Mouse (Mus musculus) gastrocnemius, postnatal 36 days (tissue): Measurements from ENCODE around the gene Wnt1. TPM values are rescaled to one million over a fixed set of nuclear protein-coding genes. Genes with fewer than 3 reads are reported as not detected.
A peak's percentile ranks its signal among the peaks of the same experiment; 100 is the strongest.
"Not testable (repeated sequence)": the region's sequence is repeated elsewhere in the genome, so short reads cannot be mapped to it uniquely, and the experiment has no call there.

Experiments
- DNase-seq, 2 experiments: peaks; one replicate each; pipeline ENCODE4 v3.0.0; 2022
- intact Hi-C: fragments of 180-260 bp; cut with DNase I; formaldehyde crosslinking; loops from one replicate; pipeline ENCODE4 v1.15.1; 2025
- long read RNA-seq, 2 experiments: library from polyadenylated mRNA; stranded (forward); transcript quantifications; one replicate each; pipeline ENCODE4 v2.0.0; 2021
- total RNA-seq, 2 experiments: library from RNA; stranded (reverse); gene quantifications; 2 replicates each; pipeline ENCODE4 v1.2.3; 2021

The Wnt1 gene
- total RNA-seq, result not detected
- long read RNA-seq, experiment 1, result 0 reads
- long read RNA-seq, experiment 2, result 0 reads

GRCm38 (mm10) chr15:98789661-98790535 lies at the start of gene Wnt1:
TSS of gene Wnt1 (plus strand) at chr15:98789857.
- intact Hi-C loops, result no loop called here
- DNase-seq, result peak in 1 of 2 experiments; percentile 43

- intact Hi-C loops, result no loop called here
- DNase-seq, result no peak
Measured at GRCm38 (mm10) chr15:98740219-98740618, 49.4 kb upstream of the Wnt1 start.

- intact Hi-C loops, result no loop called here
- DNase-seq, result no peak
Measured at GRCm38 (mm10) chr15:98742766-98743428, 46.8 kb upstream of the Wnt1 start.

GRCm38 (mm10) chr15:98743863-98744262 lies 45.8 kb upstream of the Wnt1 start:
- DNase-seq, intact Hi-C loops: not testable (repeated sequence)

- DNase-seq, result no peak
- intact Hi-C loops, result no loop called here
Measured at GRCm38 (mm10) chr15:98746344-98746965, 43.2 kb upstream of the Wnt1 start.

GRCm38 (mm10) chr15:98747296-98747695 lies 42.4 kb upstream of the Wnt1 start:
- intact Hi-C loops, result no loop called here
- DNase-seq, result no peak

- intact Hi-C loops, result no loop called here
- DNase-seq, result no peak
Measured at GRCm38 (mm10) chr15:98749093-98749492, 40.6 kb upstream of the Wnt1 start.

GRCm38 (mm10) chr15:98753021-98753423 lies 36.6 kb upstream of the Wnt1 start:
- intact Hi-C loops, result no loop called here
- no peak for DNase-seq

GRCm38 (mm10) chr15:98754125-98754524 lies 35.5 kb upstream of the Wnt1 start:
- intact Hi-C loops, result no loop called here
- DNase-seq, result no peak

GRCm38 (mm10) chr15:98762201-98762621 lies 27.4 kb upstream of the Wnt1 start:
- intact Hi-C loops, result loop anchor here (10.0 kb wide), 1 partner anchor 1493 kb away; no protein-coding TSS in a partner anchor
- DNase-seq, result peak; percentile 49 to 63

- peak; percentile 93 to 94 for DNase-seq
- intact Hi-C loops, result loop anchor here (10.0 kb wide), 1 partner anchor 1492 kb away; no protein-coding TSS in a partner anchor
Measured at GRCm38 (mm10) chr15:98762670-98763529, 26.8 kb upstream of the Wnt1 start, which contains the start of gene Arf3. TSS of gene Arf3 (minus strand) at chr15:98763214.

- intact Hi-C loops, result loop anchor here (10.0 kb wide), 1 partner anchor 1489 kb away; no protein-coding TSS in a partner anchor
Measured at GRCm38 (mm10) chr15:98765929-98766328, 23.7 kb upstream of the Wnt1 start.

GRCm38 (mm10) chr15:98768259-98768658 lies 21.4 kb upstream of the Wnt1 start:
- DNase-seq, result no peak
- intact Hi-C loops, result loop anchor here (10.0 kb wide), 1 partner anchor 1487 kb away; no protein-coding TSS in a partner anchor

More at GRCm38 (mm10) chr15:98765929-98766328, 23.7 kb upstream of the Wnt1 start:
- DNase-seq, result no peak

- intact Hi-C loops, result no loop called here
- no peak for DNase-seq
Measured at GRCm38 (mm10) chr15:98771813-98772425, 17.7 kb upstream of the Wnt1 start.

GRCm38 (mm10) chr15:98772511-98773211 lies 17.0 kb upstream of the Wnt1 start:
- DNase-seq, result no peak
- intact Hi-C loops, result no loop called here

- intact Hi-C loops, result no loop called here
- no peak for DNase-seq
Measured at GRCm38 (mm10) chr15:98774096-98774495, 15.6 kb upstream of the Wnt1 start.

- DNase-seq, result no peak
- intact Hi-C loops, result no loop called here
Measured at GRCm38 (mm10) chr15:98775533-98775932, 14.1 kb upstream of the Wnt1 start.

- DNase-seq, result no peak
- intact Hi-C loops, result no loop called here
Measured at GRCm38 (mm10) chr15:98776280-98777004, 13.2 kb upstream of the Wnt1 start.
